Mouse (Mus musculus) right cerebral cortex, adult 18-20 months (tissue): ENCODE measurements around the gene Best2.
A peak's percentile ranks its signal among the peaks of the same experiment; 100 is the strongest.

Experiments used
- DNase-seq: peaks from one replicate; pipeline ENCODE4 v3.0.0; 2022; ENCODE audit warnings: mixed read lengths

Best2 gene

DNA sequence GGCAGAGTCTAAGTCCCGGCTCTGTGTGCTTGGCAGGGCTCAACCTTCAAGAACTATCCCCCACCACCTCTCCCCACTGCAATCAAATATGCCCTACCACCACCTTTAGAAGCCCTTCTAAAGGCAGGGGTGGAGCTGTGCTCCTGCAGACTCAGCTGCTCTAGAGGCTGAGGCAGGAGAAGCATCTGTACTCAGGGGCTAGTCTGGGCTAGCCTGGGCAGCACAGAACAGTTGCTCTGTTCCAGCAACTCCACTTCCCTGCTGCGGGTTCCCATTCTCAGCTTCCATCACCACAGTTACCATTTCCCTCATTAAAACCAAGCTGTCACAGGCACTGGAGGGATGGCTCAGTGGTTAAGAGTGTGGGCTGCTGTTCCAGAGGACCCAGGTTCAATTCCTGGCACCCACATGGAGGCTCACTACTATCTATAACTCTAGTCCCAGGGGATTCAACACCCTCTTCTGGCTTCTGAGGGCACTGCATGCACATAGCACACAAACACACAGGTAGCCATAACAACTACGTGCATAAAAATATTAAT, 7.3 kb upstream of the Best2 start:
- DNase-seq = no peak

DNA sequence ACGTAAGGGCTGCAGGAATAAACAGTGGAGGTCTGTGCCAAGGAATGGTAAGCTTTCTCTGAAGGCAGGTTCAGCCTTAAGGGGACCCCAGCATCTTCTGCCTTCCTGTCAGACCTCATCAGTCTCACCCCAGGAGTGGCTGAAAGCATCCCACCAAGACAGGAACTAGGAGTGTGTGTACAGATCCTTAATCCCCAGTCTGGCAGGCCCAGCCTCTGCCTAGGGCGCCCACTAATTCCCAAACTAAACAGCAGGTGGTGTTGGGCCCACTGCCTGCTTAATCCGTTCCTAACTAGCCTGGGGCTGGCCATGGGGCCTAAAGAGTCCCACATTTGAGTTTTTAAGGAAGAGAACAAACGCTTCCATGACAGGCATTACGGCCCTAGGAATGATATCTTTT, 2.9 kb upstream of the Best2 start:
- DNase-seq = no peak

DNA sequence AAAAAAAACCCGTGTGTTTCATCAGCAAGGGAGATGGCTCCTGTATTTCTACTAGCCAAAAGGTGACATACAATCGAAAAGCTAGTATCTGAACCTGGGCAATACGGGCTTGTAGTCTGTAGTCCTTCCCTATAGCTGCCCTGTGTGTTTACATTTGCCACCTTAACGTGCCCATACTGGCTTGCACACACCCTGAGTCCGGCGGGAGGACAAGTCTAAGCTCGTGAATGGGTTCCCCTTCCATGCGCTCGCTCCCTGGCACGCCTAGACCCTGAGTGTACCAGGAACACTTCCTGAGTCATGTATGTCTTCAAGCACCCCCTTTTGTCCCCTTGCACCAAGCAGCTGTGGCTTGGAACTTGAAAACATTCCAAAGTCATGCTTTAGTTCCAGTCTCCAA, 2.4 kb upstream of the Best2 start:
- no peak for DNase-seq

DNA sequence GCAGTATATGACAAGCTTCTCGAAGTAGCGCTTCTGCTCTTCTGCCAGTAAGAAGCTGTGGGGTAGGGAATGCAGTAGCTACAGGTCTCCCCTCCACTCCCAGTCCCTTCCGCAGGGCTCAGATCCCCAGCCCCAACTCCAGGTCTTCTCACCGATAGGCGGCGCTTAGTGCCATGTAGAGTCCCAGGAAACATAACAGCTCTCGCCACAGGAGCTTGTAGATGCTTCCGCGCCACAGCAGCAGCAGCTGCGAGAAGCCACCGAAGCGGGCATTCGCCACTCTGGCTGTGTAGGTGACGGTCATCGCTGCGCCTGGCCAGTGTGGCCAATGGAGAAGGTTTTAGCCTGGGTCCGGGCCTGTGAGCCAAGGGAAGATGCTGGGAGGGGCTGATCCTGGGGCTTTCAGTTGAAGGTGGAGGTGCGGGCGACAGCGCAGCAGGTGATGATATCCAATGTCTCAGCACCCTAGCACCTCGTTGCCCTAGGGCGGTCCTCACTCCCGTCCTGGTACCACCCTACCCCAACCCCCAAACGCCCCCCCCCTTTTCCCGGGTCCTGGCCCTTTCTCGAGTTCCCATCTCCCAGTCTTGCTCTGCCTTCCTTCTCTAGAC, 996 bp downstream of the Best2 start:
- peak; percentile 82 for DNase-seq

DNA sequence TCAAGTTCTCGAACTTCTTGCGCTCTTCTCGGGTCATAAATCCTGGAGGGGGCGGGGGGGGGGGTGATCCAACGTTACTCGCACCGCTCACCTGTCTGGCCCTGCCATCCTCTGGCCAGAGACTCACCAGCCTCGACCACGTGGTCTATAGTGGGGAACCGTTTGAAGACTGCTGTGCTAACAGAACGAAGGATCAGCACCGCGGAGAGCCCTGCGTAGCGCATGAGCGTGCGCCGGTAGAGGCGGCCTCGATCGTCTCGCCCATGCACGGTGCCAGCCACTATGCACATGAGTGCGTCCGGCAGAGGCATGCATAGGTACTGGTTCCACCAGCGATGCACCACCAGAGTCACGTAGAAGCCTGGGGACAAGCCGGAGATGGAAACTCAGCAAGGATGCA, 3.1 kb downstream of the Best2 start:
- DNase-seq = no peak

DNA sequence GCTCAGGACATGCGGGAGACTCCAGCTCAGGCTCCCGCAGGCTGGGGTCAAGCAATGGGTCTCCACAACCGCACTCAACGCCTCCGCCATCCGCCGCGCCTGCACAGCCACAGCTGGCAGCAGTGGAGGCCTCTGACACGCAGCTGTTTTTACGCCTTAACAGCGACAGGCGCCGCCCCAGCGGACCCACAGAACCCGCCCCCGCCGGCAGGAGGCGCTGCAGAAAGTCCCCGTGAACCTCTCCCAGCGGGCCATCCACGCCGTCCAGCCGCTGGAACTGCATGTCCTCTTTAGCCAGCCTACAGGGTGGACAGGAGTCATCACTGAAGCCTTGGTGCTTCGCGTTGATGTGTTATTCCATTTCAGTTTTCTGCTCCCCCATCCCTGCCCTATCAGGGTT, 6.6 kb downstream of the Best2 start:
- no peak for DNase-seq

DNA sequence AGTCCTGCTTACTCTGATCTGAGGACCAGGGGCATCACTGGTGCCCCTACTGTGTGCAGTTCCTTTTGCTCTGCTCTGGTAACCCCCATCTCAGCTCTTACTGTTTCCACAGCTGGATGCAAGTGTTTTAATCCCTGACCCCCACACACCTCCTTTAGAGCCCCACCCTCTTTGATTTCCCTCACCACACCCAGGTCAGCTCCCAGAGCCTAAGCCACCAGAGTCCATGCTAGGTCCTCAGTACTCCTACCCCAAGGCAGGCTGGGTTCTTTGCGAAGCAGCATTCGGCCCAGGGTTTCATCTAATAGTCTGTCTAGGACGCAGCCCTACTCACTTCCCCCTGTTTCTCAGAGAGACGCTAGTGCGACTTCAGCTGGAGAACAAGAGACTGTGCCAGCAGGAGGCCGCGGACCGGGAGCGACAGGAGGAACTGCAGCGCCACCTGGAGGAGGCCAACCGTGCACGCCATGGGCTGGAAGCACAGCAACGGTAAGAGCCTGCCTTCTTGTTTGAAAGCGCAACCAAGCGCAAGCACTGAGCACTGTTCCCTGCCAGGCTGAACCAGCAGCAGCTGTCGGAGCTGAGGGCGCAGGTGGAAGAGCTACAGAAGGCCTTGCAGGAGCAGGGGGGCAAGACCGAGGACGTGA, 16.6 kb downstream of the Best2 start:
- DNase-seq = peak; percentile 93

DNA sequence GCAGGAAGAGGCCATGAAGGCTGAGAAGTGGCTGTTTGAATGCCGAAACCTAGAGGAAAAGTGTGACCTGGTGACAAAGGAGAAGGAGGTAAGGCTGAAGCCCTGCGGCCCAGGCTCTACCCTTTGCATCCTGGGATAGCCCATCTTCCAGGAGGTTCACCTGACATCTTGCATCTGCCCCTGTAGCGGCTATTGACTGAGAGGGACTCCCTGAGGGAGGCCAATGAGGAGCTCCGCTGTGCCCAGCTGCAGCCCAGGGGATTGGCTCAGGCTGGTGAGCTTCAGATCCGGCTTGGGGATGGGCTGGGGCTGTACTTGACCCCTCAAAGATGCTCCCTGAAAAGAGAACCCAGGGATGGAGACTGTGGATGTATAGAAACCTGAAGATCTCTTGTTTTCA, 17.4 kb downstream of the Best2 start:
- DNase-seq = no peak

DNA sequence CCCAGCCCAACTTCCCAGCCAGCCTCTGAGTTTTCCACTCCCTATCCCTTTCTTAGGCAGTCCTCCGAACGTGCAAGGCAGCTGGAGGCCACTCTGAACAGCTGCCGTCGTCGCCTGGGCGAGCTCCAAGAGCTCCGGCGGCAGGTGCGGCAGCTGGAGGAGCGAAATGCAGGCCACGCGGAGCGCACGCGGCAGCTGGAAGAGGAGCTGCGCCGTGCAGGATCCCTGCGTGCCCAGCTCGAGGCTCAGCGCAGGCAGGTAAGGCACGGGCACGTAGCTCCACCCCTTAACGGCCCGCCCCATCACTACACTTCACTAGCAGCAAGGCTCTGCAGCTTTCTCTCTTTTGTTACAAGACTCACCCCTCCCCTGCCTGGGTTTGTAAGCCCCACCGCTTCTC, 18.7 kb downstream of the Best2 start:
- no peak for DNase-seq

DNA sequence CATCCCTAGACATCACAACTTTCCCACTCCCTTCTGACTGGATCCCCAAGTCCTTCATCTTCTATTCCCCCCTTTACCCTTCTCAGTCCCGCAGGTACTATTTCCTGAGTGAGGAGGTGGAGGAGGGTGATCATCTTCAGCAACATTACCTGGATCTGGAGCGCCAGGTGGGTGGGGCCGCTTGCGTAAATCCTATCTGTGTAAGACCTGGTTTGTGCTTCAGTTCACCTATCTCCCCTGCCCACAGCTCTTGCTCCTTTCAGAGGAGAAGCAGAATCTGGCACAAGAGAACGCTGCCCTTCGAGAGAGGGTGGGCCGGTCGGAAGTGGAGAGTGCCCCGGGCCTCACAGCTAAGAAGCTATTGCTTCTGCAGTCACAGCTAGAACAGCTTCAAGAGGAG, 20.0 kb downstream of the Best2 start:
- no peak for DNase-seq

DNA sequence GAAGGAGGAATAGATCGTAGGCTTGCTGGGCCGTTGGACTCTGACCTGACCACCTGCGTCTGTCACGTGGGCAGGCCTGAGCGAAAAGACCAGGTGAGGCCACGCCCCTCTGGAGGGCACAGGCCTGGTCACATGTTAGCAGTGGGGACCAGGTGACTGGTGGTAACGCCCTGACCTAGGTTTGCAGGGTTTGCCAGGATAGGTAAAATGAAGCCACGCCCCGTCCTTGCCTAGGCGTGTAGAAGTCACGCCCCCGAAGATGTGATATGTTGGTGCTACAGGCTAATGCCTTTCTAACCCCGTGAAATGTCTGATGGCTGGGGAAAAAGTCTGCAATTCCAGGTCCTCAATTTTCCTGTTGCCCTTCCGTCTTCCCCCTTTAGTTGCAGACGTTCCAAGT, 23.5 kb downstream of the Best2 start:
- no peak for DNase-seq

DNA sequence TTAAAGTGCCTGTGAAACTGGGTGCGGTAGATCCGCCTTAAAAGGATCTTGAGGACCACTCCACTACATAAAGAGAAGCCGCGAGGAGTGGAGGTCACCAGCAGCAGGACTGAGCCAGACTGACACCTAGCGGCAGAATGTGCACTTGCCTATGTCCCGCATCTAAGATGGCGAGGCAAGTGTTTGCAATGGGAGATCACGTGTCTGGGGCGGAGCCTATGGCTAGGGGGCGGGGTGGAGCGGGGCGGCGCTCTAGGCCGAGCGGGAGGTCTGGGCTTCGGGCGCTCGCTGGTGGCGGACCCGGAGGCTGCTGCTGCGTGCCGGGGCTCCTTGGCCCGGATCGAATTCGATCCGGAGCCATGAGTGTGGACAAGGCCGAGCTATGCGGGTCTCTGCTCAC, 24.0 kb downstream of the Best2 start, which contains the start of gene Hook2:
Gene Hook2 (plus strand): TSS at position 255 of the 400 bp plus-strand sequence.
- DNase-seq = peak; percentile 96

DNA sequence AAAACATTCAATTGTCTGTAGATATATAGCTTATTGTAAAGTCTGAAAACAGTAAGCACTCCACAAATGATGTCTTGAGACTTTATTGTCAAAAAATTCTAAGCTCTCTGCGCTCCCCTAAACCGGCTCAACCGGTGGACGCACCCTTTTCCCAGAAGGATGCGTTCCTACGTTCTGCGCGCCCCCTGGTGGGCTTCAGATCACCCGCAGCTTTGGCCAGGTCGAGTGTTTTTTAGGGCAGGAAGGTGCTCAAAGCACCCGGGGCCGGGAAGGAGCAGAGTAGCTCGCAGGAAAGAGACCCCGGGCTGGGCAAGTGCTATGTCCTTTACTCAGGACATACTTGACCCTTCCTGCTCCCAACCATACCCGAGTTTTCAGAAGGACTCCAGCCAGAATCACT, 24.5 kb downstream of the Best2 start:
- DNase-seq = peak; percentile 90

DNA sequence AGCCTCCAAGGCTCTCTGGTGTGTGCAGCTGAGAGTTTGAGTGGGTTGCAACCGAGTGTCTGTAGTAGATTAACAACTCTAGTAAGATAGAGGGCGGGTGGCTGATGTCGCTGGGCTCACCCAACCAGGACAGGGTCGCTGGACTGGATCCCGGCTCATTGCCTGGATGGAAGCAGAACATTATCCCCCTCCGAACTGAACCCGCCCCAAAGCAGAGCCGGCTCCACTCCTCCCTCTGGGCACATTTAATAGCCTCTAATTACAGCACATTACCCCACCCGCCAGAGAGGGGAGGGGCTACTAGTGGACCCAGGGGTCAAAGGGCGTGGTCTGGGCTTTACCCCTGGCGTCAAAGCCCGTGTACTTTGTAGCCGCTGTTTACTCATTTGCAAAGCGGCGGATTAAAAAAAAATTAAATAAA, 25.0 kb downstream of the Best2 start:
- DNase-seq = no peak

DNA sequence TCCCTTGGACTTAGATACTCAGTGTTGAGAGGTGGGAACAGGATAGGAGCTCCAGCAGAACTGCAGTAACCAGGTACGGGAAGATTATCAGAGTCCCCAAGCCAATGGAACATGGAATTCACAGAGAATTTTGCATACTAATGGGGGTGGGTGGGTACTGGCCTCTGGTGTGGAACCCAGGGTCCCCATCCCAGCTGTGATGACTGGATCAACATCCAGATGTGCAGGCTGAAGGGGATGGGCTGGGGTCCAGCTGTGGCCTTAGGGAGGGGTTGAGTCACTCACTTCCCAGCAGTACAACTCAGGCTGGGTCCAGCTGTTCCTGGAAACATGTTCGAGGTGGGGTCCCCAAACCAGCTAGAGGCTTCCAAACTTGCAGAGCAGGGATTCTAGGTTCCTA, 26.4 kb downstream of the Best2 start:
- no peak for DNase-seq

DNA sequence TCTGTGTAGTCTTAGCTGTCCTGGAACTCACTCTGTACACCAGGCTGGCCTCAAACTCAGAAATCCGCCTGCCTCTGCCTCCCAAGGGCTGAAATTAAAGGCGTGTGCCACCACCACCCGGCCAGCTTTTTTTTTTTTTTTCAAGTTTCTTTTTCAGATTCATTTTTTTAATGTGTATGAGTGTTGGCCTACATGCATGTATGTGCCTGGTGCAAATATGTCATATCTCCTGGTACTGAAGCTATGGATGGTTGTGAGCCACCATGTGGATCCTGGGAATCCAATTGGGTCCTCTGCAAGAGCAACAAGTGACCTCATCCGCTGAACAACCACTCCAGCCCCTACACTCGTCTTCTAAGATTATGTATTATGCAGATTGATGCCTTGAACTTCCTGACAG, 26.9 kb downstream of the Best2 start:
- DNase-seq = no peak

DNA sequence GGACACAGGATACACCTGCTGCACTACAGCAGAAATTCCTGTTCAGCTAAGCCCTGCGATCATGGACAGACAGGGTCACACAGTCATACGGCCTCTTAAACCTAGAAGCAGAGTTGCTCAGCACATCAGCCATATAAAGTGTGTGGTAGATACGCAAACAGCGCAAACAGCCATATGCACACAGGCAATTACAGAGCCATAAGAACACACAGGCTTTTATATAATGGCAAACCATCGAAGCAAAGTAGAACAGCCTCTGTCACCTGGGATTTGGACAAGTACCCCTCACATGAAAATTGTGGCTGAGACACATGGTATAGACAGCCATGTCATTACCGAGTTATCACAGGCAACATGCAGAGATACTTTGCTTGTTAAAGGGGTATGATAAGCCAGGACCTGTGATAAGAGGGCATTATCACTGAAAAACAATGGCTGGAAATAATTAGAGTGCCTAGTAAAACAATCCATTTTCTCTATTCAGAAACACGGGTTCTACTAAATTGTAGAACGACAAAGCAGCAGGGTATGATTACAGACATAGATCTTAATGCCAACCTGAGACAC, 27.9 kb downstream of the Best2 start:
- DNase-seq = no peak

DNA sequence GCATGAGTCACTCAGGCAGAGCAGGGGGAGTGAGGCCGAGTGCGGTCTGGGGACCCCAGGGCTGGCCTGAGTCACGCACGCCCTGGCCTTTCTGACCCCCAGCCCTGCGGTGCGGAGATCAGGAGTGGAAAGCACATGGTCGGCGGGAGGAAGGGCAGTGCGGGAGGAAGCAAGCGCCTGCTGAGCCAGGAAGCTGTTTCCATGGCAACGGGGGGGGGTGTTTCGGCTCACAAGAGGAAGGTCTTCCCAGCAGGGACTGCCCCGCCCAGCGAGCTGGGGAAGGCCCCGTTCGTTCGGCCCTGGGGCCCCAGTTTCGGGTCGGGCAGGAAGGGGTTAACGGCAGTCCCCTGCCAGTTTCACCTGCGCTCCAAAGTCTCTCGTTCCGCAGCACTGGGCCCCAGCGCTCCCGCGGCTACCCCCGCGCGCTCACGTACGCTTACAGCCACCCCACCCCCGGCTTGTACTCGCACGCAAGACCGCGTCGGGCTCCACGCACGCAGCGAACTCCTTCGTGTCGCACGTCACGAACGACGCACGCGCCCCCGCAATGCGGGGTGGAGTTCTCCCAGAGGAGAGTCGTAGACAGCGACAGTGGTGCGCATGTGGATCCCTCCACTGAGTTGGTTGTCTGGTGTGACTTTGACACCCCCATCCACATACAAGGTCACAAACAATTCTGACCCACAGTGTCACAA, 28.5 kb downstream of the Best2 start:
- DNase-seq = peak; percentile 98

DNA sequence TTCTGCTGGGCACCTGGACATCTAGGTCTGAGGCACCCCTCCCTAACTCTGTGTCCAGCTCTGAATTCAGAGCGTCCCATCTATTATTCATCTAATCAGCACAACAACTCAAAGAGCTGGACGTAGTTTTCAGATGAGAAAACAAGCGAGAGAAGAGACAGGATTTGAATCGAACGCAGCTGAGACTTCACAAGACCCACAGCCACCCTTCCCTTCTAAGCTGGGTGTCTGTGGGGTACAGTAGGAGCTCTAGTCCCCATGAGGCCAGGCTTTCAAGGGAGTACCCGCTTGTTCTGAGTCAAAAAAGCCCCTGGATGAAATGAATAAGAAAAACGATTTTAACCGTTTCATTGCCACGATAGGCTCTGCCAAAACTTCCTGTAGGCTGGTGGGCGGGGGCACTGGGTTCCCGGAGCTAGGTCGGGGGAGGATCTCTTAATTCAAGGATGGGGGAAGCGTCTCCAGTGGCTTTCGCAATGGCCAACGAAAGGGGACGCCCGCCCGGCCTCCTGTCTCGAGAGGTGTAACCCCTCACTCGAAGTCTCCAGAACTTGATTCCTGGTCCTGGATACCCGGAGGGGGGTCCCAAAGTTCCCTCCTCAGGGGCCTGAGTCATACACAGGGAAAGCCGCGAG, 29.2 kb downstream of the Best2 start:
- DNase-seq = no peak

DNA sequence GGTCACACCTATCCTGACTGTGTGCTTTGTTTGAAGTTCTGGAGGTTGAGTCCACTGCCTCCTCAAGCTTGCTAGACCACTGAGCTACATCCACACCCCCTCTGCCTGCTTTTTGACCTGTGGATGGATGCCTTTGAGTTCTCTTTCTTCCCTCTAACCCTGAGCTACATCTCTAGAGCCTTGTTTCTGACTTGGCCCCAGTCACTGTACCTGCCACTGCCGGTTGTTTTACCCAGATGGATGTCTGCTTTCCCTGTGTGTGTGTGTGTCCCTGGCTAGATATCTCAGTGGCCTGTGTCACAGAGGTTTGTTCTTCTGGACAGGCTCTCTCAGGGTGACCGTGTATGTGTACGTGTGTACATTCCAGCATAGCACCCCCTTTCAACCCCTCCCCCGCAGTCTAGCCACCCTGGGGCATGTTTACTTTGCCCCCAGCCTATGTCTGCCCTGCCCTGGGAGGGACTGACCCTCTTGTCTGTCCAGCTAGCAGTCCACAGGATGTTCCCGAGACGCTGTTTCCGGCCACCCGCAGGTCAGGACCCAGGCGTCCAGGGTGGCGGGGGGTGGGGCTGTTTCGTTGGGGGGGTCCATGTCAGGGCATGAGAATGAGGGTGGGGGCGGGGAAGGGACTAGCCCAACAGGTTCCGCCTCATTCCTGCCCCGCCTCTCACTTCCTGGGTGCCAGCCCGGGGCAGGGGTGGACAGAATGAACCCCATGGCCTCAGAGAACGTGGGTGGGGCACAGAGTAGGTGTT, 29.9 kb downstream of the Best2 start:
- DNase-seq = no peak

DNA sequence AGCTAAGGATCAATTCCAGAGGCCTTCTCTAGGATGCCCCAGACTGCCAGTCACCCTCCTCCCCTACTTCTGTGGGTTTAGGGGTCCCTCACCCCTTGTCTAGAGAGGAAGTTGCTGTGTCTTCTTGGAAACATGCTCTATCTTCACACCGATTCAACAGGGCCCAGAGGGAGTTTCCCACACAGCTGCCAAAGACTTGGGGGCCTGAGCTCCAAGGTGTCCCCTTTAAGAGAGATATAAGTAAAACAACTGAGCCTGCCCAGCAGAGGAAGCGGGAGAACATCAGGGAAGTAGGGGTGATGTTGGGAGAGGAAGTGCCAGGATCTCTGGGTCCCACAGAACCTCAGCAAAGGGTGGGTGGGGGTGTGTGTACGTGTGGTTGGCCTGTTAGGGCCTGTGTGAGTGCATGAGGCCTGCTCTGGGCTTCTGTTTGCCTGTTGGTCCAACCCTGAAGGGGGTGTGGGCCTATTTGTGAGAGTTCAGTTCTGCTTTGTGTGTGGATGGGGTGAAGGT, 31.8 kb downstream of the Best2 start:
- DNase-seq = no peak
